Mouse (Mus musculus) adrenal gland, adult (tissue): ENCODE data around the gene Zfp786.

Source experiments
- DNase-seq, 2 experiments: peaks; one replicate each; pipeline ENCODE4 v3.0.0; 2022 to 2023; ENCODE audit warnings: low spot score in 1 of 2; ENCODE audit not compliant: inconsistent age in 2 of 2

Zfp786 gene

GRCm38 (mm10) chr6:47821776-47822175 is 8.9 kb downstream of the Zfp786 start:
- DNase-seq: no peak

DNA sequence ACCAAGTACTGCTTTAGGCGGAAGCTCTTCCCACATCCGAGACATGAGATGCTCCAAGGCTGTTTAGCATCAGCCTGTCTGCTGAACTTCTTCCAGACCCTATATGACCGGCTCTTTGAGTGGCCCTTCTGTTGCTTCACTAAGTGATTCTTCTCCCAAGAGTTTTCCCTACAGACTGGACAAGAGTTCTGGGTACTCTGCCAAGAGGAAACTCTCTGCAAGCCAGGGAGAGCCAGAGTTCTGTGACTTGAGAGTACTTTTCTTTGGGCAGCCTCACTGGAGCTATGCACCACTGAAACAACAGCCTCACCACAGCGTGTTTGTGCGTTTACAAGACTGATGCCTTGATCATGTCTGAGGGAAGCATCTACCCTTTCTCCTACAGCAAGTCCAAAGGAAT is 9.4 kb downstream of the Zfp786 start:
- DNase-seq: no peak

DNA sequence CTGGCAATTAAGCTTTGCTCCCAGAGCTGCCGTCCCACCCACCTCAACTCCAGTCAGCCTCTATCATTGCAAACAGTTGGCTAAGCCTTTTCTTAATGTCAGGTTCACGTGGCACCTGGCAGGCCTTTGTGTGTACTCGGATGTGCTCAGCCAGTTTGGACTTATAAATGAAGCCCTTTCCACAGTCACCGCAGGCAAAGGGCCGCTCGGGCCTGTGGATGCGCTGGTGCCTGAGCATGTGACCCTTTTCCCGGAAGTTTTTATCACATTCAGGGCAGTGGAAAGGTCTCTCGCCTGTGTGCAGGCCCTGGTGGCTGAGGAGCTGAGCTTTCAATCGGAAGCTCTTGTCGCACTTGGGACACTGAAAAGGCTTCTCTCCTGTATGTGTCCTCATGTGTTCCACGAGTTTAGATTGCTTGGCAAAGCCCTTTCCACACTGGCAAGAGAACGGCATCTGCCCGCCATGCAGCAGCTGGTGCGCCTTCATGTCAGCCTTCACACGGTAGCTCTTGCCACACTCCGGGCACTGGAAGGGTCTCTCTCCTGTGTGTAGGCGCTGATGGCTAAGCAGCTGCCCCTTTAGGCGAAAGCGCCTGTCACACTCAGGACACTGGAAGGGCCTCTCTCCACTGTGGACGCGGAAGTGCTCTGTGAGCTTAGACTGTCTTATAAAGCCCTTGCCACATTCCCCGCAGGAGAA is 10.9 kb downstream of the Zfp786 start:
- DNase-seq: no peak

DNA sequence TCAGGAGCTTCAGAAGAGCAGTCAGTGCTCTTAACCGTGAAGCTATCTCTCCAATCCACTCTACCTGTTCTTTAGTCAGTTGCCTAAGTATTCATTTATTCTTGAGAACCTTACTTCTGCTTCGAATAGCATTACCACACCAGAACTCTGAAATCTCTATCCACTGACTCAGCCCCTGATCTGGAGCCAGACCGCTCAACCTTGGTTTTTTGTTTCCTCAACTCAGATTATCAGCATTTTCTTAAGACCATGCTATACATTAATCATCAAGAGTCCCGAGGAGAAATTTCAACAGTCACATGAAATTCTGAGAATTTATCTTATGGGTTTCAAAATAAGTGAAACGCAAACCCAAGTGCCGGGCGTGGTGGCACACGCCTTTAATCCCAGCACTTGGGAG is 11.9 kb downstream of the Zfp786 start:
- DNase-seq: peak in 1 of 2 experiments; percentile 62

GRCm38 (mm10) chr6:47816151-47816550 is 14.5 kb downstream of the Zfp786 start:
- no peak for DNase-seq

GRCm38 (mm10) chr6:47813257-47813878 is 17.3 kb downstream of the Zfp786 start, which contains the start of gene Pdia4:
Gene Pdia4 (minus strand): TSS chr6:47813430.
- peak; percentile 99 for DNase-seq

DNA sequence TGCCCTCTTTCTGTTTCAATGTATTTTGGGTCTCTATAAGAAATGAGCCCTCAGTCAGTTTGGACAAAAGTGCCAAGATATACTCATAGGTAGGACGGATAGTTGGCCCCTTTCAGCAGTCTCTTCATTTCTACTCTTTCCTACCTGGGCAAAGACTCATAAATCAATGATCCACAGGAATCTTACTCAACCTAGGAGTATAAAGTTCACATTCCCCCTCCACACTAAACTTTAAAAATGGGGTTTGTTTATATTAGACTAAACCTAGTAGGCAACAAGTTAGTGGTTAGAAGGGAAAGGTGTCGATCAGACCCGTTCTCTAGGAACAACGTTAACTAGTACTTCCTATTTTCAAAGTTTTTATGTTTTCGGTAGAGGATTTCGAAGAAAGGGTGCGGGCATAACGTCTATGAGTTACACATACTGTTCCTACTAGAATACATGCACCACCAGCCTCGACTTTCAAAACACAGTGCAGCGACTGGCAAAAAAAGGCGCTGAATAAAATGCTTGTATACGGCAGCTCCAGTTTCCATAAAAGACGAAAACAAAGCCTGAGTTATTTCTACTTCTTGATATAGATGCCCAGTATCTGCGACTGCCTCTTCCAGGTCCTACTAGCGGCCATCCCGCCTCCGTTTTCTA is 18.3 kb downstream of the Zfp786 start:
- no peak for DNase-seq

DNA sequence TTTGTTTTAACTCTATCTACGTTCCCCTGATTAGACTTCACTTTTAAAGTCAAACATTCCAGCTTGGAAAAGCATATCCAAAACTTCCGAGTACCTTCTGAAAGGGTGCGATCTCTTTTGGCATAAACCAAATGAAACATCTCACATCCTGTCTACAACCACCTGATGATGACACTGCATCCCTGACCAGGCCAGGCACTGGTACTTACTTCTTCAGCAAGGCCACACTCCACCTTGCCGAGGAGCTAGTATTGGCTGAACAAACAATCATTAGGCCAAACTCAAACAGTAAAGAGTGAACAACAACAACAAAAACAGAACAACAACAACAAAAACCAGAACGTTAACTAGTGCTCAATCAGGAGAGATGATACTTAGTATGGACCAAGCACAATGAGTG is 19.3 kb downstream of the Zfp786 start:
- DNase-seq: no peak

- no peak for DNase-seq
Observed at GRCm38 (mm10) chr6:47810181-47810580, 20.5 kb downstream of the Zfp786 start.

DNA sequence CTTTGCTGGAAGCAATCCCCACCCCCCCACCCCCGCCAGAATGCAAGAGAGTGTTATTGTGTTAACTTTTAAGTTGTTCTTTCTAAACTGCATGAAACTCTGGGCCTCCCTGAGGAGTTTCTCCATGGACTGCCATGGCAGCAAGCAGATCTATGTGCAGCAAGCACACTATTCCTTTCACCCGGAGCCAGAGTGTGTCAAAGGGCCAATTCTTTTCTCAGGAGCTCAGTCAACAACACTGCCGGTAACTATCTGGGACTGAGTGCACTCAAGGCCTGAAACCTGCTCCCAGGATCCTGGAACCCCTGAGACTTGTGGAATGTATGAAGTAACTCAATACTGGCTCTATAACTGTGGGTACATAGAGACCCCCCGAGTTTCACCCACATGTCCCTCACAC is 21.6 kb downstream of the Zfp786 start:
- DNase-seq: no peak

- DNase-seq: no peak
Observed at GRCm38 (mm10) chr6:47808545-47808944, 22.1 kb downstream of the Zfp786 start.

DNA sequence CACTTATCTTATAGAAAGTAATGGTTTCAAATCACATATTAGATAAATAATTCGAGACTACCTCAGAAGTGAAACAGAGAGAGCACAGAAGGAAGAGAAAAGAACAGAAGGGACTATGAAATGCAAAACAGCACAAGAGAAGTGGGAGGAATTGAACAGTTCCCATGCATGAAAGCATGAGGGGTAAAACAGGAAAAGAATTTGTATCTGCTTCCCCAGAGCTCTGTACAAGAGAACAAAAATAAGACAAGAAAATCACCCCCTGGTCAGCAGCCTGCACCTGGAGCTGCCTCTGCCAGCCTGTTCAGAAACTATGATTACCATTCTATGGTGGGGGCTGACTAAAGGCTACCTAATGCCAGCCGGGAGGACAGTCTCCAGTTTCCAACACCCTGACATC is 23.2 kb downstream of the Zfp786 start:
- DNase-seq: no peak

- no peak for DNase-seq
Observed at GRCm38 (mm10) chr6:47805520-47805919, 25.1 kb downstream of the Zfp786 start.

DNA sequence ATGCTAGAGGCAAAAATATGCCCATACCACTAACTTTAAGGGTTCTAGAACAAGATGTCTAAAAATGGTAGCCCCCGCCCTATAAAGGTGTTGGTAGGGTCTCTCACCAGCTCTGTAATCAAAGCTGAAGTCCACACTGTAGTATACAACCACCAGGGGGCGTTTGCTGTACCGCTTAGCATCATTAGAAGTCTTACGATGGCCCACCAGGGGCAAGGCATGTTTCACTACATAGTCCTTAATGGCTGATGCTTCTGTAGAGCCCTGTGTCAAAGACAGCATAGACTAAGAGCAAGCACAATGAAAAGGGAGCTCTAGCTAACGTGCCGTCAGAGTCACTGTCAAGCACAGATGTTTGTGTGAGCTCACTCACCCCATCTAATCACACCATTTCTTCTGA is 31.6 kb downstream of the Zfp786 start:
- peak; percentile 43 to 79 for DNase-seq

GRCm38 (mm10) chr6:47794106-47794830 is 36.4 kb downstream of the Zfp786 start:
- DNase-seq: peak in 1 of 2 experiments; percentile 57

- DNase-seq: no peak
Observed at GRCm38 (mm10) chr6:47793284-47793683, 37.4 kb downstream of the Zfp786 start.

DNA sequence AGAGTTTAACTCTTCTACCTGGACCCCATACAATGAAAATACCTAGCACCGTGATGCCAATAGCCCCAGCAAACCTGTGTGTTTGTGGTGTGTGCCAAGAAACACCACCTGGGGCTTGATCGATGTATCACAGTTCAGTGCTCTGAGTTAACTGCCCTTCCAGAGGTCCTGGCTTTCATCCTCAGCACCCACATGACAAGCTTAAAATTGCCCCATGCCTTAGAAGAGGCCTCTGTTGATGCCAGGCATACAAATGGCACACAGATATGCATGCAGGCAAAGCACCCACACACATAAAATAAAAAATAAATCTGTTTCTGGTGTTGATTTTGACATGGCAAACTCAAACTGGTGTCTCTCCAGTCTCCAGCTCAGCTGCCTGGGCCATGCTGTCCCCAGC is 38.1 kb downstream of the Zfp786 start:
- DNase-seq: no peak

DNA sequence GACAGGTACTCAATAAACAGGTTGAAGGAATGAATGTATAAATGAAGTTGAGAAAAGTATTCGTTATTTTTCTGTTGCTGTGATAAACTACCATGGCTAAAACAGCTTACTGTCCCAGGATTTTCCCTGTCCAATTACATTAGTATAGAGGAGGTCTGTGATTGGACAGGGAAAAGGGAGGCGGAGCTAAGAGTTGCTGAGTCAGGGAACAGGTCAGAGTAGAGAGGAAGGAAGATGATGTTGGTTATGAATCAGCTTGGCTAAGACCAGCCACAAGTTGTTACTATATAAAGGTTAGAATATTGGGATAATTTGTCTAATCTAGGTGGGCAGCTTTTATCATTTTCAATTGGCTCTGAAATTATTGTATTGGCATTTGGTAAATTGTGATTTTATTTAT is 39.9 kb downstream of the Zfp786 start:
- peak; percentile 57 to 79 for DNase-seq

GRCm38 (mm10) chr6:47788821-47789220 is 41.8 kb downstream of the Zfp786 start:
- DNase-seq: peak in 1 of 2 experiments; percentile 72

GRCm38 (mm10) chr6:47787941-47788736 is 42.5 kb downstream of the Zfp786 start:
- peak; percentile 89 to 97 for DNase-seq
